Mouse (Mus musculus) cortical plate, adult 2 months (tissue): ENCODE results near the gene Abcb4.

Experiments
- CTCF ChIP-seq: fragments of 200-500 bp; IDR thresholded peaks from 2 replicates; pipeline ENCODE4 v1.5.1; 2011; ENCODE audit warnings: mild to moderate bottlenecking, control low read depth, low read length; ENCODE audit not compliant: insufficient read depth; ENCODE audit errors: extremely low read depth
- POLR2A ChIP-seq: fragments of 200-500 bp; IDR thresholded peaks from 2 replicates; pipeline ENCODE4 v1.6.1; 2011; ENCODE audit warnings: mild to moderate bottlenecking, low read length, control low read depth; ENCODE audit not compliant: insufficient read depth; ENCODE audit errors: extremely low read depth

DNA sequence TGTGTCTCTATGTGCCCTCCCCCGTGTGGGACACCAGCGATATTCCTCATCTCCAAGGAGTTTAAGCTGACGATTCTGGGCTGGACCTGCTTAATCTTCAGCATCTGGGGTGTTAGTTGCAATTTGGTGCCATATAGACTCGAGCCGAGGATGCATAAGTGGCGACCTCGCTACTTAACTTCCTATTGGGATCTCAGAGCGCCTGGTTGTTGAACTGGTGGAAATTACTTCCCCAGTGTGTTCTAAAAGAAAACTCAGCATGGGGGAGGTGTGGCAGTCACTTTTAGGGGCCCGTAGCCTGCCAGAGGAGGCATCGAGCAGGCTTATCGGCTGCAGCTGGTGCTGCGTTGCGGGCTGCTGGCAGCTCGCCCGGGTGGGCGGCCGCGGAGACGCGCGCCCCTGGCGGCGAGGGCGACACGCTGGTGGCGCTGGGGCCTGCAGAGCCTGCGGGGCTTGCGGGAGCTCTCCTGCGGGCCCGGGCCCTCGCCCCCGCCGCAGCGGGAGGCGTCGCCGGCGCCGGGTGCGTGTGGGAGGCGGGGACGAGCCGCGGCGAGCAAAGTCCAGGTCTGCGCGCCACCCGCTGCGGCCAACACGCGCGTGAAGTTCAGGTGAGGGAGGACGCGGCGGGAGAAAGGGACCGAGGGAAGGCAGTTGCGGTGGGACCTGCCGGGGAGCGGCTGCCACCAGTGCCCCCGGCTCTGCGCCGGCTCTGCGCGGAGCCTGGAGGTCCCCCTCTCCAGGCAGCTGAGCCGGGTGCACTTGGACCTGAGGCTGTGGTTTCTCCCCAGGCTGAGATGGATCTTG lies at the start of gene Abcb4:
- TF ChIP-seq CTCF (peak; percentile 19; the same call in 1 of the 2 replicates), POLR2A (no peak)
